Mouse (Mus musculus): ENCODE results near the gene Skap2.

The Skap2 gene

DNA sequence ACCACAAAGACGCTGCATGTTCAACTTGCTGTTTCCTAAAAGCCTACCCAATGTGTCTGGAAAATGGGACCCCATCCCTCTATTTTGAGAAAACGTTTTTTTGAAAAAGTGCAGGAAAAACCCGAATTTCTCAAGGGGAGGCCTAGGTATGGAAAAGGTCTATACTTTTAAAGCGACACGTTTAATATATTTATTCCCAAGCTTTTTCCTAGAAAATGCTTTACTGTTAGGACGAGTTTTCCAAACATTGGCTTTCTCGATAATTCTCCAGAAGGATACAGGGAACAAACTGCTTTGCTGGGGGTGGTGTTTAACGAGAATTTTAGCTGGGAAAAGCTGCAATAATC, 6.8 kb downstream of the Skap2 start:
- no peak for DNase-seq (ENCODE audit: low spot score in 2 of 2)

DNA sequence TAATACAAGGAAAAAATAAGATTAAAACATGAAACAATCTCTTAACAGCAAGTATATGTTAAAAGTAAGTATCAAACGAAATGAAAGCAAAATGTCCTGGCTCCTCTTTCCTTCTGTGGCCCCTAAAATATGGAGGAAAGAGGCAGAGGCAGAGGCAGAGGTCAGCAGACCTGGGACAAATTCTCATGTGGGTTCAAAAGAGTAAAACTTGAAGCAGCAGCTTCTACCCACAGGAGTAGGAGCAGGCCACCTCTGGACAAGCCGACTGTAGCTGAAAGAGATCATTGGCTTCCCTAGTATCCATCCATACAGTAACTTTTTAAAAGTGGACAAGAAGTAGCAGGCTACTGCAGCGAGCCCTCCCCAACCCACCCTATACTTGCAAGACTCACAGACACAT, 7.4 kb downstream of the Skap2 start:
- no peak for DNase-seq (ENCODE audit: low spot score in 2 of 2)

DNA sequence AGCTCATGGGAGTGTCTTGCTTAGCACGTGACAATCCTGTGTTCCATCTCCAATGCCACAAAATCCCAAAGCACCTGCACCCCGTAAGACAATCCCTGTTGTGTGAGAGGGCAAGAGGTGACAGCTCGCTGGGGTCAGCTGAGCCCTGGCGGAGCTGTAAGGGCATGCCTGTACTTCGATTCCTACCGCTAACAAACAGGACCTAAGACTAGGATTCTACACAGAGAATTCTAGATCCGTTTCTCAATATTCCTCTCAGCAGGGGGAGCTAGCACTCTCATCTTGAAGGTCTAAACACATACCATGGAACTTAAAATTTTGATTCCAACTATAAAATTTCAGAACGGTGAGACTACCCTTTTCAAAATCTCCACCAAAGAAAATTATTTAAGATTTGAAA, 9.7 kb downstream of the Skap2 start:
- DNase-seq (ENCODE audit: low spot score in 2 of 2) = no peak

DNA sequence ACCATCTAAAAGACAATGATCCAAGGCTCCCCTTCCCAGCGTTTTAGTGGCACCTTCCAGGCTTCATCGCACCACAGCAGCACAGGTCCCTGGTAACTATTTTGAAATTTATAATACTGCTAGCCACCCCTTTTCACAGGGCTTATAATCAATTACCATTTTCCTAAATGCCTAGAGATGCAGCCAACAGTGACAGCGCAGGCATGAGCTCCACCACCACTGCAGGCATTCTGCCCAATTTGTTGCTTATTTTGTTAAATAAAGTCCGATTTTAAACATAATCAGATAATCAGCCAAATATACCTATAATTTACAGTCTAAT, 13.2 kb downstream of the Skap2 start:
- no peak for DNase-seq (ENCODE audit: low spot score in 2 of 2)

DNA sequence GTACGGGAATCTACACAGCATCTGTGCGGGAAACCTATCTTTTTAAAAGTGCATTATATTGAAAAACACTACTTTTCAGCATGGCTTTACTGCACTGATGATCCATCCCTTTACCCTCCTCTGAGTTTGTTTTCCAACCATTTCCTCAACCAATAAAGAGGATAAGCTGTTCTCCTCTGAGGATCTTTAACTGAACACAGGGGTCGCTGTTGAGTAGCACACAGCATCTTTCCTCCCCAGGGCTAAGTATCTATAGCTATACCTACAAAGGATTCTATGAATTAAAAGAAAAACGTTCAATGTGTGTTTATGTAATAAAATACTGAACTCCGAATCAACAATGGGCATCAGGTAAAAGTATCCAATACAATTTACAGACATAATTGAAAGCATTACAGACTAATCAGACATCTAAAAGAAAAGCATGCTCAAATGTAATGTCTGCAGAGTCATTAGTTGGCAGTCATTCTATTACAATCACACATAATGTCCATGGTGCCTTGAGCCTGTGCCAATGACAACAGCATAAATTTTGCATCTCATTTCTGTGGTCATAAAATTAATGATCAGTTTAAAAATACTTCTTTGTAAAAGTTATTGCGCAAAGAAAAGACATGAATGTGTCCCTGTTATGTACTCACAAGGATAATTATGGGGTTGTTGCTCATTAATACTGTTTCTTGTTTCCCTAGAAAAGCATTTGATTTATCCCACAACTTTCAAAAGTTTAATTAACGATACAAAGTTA, 13.8 kb downstream of the Skap2 start:
- DNase-seq (ENCODE audit: low spot score in 2 of 2) = no peak

DNA sequence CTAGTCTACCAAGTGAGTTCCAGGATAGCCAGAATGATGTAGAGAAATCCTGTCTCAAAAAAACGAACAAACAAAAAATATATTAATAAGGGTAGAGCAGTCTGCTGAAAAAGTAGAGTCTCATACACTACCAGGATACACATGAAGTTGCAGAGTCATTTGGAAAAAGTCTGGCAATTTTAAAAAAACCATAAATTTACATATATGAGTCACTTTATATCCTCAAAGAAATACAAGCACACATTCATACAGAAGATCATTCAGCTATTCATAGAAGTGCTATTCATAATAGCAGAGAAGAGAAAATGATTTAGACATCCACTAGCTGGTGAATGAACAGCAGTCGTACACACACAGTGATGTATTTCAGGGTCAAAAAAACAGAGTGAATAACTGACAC, 24.4 kb downstream of the Skap2 start:
- DNase-seq (ENCODE audit: low spot score in 2 of 2) = no peak

DNA sequence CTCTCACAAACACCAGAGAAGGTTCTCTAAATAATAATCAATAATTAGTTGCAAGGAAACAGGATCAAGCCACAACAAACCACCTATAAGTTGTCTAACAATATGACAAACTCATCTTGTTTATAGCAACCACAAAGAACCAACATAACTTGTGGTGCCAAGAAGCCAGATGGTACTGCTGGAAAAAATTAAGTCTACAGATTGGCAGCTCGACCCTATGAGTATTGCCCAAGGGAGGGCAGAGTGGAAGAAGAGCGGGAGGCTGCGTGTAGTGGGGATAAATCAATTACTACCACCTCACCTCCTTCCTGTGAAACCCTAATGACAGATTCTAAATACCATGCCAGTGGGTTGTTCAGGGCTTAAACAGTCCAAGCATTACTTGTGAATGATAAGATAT, 34.7 kb downstream of the Skap2 start:
- no peak for DNase-seq (ENCODE audit: low spot score in 2 of 2)

DNA sequence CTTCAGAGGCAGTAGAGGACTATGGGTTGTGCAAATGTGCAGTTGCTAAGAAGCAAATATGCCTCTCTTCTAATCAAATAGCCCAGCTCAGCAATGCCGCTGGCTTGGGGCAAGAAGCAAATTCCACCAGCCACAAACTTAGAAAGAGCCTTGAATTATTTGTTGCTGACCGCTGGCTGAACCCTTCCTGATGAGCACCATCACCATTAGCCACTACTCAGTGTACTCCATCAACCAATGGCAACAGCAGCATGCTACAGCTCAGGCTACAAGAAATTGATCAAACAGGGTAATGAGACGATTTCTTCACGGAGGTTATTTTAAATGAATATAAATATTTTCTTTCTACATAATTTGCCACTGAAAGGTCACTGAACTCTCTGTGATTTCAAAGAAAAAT, 36.6 kb downstream of the Skap2 start:
- no peak for DNase-seq (ENCODE audit: low spot score in 2 of 2)

DNA sequence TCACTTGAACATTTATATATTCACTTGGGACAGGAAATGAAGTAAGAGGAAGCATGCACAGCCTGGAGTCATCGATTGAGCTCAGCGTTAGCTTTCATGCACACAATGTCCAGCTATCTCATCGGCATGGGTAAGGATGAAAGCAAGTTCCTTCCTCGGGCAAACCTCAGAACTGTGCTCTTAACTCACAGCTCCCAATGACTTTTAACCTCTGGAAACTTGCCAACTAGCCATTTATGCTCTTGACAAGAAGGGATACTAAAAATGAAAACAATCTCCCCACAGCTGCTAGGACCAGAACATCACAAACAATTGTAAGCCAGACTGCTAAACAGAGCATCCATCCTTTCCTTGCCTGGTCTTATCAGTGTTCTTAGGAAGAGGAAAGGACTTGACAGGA, 53.4 kb downstream of the Skap2 start:
- DNase-seq (ENCODE audit: low spot score in 2 of 2) = no peak

DNA sequence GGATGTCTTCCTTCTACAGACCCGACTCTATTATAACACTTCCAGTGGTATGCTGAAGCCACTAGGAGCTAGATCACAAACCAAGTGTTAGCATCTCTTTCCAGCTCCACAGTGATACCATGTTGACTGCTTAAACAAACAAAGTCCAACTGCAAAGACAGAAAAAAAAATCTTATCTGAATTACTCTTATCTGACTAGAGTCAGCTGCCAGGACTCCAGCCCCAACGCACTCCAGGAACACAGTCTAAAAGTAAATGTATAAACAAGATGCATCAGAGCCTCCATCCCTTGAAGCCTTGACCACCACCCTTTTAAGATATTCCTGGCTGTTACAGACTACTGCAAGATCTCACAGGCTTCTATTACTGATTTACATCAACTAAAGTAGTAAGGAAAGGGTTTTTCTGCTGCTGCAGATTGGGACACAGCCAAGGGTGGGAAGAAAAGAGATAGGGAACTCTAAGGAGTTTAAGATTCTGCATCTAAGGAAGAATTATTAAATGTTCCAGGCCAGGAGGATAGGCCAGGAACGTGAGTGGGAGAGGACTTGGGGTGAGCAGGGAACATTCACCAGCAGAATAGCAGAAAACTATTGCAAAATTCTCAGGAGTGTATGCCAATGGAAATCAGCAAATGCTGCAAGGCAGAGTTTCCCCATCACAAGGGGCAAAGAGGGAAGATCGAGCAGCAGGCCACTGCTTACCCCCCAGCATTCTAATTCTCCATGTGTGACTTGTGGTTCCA, 56.1 kb downstream of the Skap2 start:
- no peak for DNase-seq (ENCODE audit: low spot score in 2 of 2)

DNA sequence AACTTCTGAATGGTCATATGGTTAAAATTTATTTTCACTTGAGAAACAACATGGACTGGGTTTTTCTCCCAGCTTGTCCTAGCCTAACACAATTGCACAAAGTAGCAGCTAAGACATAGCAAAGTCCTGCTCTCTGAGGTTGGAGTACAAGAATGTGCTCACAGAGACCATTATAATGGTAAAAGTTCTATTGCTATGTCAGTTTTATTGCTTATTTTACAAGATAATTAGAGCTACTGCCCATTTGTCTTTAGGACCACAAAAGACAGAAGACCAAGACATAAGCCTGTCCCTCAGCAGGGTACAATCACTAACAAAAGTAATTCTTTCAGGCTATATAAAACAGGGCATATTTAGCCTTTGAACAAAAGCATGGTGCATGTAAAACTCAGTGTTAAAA, 64.7 kb downstream of the Skap2 start:
- DNase-seq (ENCODE audit: low spot score in 2 of 2) = no peak

DNA sequence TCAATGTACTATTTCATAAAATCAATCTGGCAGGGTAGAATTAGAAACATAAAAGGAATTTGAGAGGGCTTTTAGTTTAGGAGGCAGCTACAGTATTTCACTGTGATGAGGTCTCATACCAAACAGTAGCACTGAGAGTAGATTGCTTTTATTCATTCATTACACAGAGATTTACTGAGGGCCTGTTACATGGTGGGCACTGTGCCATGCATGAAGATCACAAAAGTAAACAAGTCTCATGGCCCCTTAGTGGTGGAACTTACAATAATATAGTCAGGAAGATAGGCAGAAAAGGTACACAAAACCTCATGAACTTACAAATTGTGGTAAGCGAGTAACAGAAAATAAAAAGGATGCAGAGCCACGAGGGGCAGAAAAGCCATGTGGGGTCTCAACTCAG, 67.4 kb downstream of the Skap2 start:
- DNase-seq (ENCODE audit: low spot score in 2 of 2) = no peak

DNA sequence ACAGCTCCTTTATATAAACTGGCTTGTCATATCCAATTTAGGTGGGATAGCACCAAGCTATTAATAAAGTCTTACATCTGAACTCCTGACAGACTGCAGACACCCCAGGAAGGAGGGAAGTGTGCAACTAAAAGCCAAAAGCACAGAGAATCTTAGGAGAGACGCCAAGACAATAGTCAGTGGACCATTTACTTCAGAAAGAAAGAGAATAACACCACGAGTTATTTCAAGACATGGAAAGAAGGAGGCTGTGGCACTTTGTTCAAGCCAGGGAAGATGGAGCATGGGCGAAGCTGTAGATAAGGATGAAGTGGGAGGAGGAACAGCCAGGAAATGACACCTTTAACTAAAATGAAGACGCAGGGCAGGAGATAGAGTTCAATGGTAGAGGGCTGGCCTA, 78.4 kb downstream of the Skap2 start:
- DNase-seq (ENCODE audit: low spot score in 2 of 2) = no peak

DNA sequence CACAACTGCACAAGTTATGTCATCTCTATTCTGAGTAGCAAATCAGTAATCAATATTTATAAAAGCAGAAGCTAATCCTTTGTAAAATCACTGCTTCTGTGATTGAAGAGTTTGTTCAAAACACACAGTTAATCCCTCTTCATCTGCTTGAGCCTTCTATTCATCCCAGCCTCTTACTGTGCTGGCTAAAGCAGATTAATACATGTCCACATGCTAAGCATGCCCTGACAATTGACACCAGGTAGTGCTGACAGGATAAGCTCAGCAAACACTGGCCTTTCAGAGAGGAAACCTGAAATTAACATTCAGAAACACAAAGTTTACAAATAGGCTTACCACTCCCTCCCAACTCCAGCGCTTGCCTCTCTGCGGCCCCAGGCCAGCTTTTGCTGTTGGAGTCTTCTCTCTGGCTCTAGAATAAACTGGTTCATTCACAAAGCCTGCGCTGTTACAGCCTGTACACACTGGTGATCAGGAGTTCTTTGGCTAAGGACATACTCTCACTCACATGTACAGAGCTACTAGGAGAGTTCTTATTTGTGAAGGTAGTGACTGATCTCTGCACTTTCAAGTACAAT, 79.2 kb downstream of the Skap2 start:
- no peak for DNase-seq (ENCODE audit: low spot score in 2 of 2)

DNA sequence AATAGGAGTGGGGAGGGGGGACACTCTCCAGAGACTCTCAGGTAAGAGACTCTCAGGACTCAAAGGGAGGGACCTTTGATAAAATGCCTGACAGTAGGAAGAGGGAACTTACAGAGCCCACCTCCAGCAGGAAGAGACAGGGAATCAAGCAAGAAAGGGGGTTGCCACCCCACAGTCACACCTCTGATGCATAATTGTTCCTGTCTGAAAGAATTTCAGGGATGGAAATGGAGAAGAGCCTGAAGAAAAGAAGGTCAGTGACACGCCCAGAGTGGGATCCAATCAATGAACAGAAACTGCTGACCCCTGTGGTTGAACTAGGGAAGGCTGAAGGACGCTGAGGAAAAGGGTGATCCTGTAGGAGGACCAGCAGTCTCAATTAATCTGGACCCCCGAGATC, 85.2 kb downstream of the Skap2 start:
- DNase-seq (ENCODE audit: low spot score in 2 of 2) = no peak

DNA sequence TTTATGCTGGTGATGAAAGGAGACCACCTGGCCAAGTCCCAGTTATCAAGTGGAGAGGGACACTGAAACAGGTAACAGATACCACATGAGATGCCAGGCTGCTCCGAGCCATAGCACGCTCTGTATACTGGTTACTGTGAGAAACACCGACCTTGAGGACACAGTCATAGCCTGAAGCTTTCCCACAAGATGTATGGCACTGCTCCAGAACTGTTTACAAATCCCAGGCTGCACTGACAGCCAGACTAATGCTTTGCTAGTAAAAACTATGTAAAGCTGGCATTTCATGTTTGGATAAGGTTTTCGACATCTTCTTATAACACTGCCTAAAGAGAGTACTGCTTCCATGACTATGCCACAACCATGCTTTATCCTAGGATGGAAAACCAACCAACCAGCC, 90.5 kb downstream of the Skap2 start:
- no peak for DNase-seq (ENCODE audit: low spot score in 2 of 2)

DNA sequence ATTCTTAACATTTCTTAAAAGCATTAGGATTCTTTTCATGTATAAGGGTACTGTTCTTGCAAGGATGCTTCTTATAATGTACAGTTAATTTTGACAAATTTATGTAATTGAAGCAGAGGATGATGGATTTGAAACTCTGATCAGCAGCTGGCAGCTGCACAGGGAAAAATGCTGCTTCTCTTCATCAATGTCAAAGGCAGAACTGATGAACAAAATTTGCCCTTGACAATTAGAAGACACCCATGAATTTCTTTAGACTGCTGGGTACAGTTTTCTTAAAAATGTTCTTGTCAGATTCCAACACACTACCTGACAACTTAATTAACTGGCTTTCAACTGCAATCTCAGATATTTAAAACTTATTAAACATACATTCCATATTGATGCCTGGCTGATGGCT, 103.9 kb downstream of the Skap2 start:
- no peak for DNase-seq (ENCODE audit: low spot score in 2 of 2)

DNA sequence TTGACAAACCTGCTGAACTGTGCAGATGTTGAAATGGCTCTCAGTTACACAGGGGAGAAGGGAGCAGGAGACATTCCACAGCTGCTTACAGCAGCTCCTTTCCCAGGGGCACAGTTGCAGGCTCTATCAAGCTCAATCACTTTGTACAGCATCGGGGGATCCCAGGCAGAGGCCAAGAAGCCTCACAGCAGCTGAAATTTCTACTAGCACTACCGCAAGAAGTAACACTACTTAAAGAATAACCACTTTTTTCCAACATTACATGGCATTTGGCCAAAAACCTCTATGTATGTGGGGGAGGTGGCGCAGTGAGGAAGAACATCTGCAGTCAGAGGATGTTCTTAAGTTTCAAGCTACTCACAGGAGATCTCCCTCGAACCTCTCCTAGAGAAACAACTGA, 106.7 kb downstream of the Skap2 start:
- DNase-seq (ENCODE audit: low spot score in 2 of 2) = no peak

DNA sequence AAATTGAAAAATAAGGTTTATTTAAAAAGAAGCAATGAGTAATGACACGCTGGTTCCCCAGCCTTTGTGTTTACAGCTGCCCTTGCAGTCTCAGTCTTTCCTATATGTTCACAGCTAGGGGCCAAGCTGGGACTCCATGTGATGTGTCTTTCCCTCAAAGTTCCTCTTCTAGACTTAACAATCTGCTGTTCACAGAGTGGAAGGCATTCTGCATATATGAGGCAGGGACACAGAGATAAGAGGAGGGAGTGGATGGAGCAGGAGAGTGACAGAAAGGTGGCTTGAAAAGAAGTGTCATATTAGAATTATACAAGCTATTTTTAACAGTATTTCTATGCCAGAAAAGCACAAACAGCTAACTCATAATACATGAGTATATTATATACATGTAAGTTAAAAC, 110.8 kb downstream of the Skap2 start:
- DNase-seq (ENCODE audit: low spot score in 2 of 2) = no peak

DNA sequence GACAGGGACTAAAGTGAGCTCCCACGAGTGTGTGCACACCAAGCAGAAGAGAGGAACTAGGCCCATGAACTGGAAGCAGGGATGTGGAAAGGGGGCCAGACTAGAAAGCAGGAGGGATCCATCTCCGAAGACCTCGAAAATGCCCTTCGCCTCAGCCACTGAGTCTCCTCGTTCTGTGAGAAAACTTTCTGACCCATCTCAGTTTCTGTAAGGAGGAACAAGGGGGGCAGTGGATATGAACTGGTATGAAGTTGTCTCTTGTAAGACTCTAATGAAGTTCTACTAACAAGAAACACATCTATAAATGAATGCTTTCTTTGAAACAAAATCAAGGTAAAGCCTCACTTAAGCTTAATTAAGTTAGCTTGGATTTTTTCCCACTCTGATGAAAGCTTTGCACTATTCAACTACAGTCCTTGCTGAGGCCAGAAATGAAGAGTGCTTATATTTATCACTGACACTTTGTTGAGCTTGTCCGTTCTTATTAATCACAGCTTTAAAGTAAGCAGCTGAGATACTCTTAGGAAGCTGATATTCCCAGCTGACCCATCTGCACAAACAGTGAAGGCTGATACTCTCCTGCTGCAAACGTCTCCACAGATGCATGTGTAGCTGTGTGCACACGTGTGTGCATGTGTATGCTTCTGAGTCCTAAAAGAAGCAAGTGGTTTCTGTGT, 113.9 kb downstream of the Skap2 start:
- no peak for DNase-seq (ENCODE audit: low spot score in 2 of 2)

DNA sequence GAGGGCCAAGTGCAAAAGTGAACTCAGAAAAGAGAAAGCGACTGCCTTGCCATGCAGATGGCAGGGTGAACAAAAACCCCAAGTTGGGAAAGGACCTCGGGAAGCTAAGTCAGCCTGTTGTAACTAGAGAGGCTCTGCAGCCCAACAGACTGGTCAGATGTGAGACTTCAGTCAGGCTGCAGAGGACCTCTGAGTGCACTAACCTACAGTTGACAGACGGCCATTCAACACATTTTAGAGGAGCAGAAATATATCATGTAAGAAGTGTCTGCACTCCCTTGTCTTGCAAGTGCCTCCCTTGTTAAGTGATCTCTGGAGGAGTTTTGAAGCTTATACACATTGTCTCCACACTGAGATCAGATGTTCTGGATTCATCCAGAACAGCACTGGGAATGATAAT, 116.6 kb downstream of the Skap2 start:
- no peak for DNase-seq (ENCODE audit: low spot score in 2 of 2)

DNA sequence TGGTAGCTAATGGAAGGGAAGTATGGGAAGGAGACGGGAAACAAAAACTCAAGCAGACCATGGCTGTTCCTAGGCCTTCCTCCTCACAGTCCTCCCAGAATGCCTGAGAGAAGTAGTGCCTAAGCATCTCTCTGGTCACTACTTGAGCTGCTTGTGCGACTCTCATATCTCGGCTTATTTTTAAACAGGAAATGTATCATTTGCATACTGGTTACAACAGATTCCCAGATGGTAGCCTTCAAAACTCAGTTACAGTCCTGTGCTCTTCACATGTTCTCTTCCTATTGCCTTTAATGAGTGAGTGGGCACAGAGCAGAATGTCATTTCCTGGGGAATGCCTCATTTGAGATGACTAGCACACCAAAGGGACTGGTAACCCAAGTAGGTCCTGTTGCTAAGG, 117.6 kb downstream of the Skap2 start:
- DNase-seq (ENCODE audit: low spot score in 2 of 2) = no peak

DNA sequence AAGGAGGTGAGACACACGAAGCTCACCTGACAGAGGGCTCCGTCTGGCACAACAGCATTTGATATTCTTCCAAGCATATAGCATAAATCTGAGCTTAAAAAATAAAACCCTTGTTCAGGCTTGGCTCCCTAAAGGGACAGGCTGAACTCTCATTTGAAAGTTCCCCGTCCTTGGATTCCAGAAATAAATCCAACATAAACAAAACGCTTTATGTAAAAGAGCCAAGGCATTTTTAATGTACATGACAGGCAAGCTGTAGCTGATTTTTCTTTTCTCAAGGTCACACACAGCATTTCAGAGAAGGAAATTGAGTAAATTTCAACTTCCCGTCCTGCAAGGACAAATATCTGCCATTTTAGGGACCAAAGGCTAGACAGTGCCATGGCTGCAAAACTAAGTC, 122.0 kb downstream of the Skap2 start:
- DNase-seq (ENCODE audit: low spot score in 2 of 2) = no peak

Data from frontal cortex, postnatal 36 days (tissue).